Mouse (Mus musculus) CH12.LX (cell line): ENCODE data around the gene St6galnac4. TPM values are rescaled to one million over a fixed set of nuclear protein-coding genes. Genes with fewer than 3 reads are reported as not detected.

Source experiments
- DNase-seq: peaks from one replicate; pipeline ENCODE4 v3.0.0-alpha.2; 2013; ENCODE audit errors: extremely low read depth
- H3K27ac ChIP-seq: 2 replicates; pipeline ENCODE4 v1.5.1; 2012; ENCODE audit warnings: low read depth, mild to moderate bottlenecking, control low read depth, moderate library complexity; ENCODE audit not compliant: insufficient read depth
- H3K27me3 ChIP-seq: replicated peaks from 2 replicates; pipeline ENCODE3; 2012; ENCODE audit warnings: inconsistent platforms
- H3K36me3 ChIP-seq, 2 experiments: replicated peaks in 1 of 2; 2 replicates each; pipeline versions ENCODE3 to v1.6.1; 2012; ENCODE audit warnings: inconsistent platforms in 1 of 2, low read length in 1 of 2, mild to moderate bottlenecking in 1 of 2, mixed read lengths in 1 of 2, moderate library complexity in 1 of 2; ENCODE audit not compliant: control insufficient read depth in 1 of 2, insufficient read depth in 1 of 2
- H3K4me1 ChIP-seq, 2 experiments: 2 replicates each; pipeline ENCODE4 v1.6.1; 2012; ENCODE audit warnings: inconsistent platforms in 1 of 2, moderate library complexity in 1 of 2; ENCODE audit not compliant: insufficient read depth in 2 of 2, control insufficient read depth in 1 of 2
- H3K4me2 ChIP-seq: 2 replicates; pipeline ENCODE4 v1.6.1; 2012; ENCODE audit warnings: low read depth, mild to moderate bottlenecking, control low read depth; ENCODE audit not compliant: poor library complexity, insufficient read depth, severe bottlenecking
- H3K4me3 ChIP-seq, 3 experiments: fragments of 150-350 bp in 1 of 3; sonication (generic) in 1 of 3; replicated peaks in 1 of 3; 2 replicates each; pipeline versions ENCODE3 to v1.5.1; 2011 to 2012; ENCODE audit warnings: low read depth in 2 of 3, low read length in 2 of 3, mild to moderate bottlenecking in 2 of 3, moderate library complexity in 2 of 3, control low read depth in 1 of 3, improper control_type of control experiment in 1 of 3, inconsistent platforms in 1 of 3, mixed read lengths in 1 of 3; ENCODE audit not compliant: poor library complexity in 1 of 3
- H3K79me2 ChIP-seq: replicated peaks from 2 replicates; pipeline ENCODE4 v1.6.1; 2012; ENCODE audit warnings: mild to moderate bottlenecking, moderate library complexity; ENCODE audit not compliant: control insufficient read depth, poor library complexity, insufficient read depth, severe bottlenecking; ENCODE audit errors: extremely low read depth
- H3K9ac ChIP-seq: 2 replicates; pipeline ENCODE4 v1.6.1; 2012; ENCODE audit warnings: low read depth, mild to moderate bottlenecking, control low read depth, moderate library complexity; ENCODE audit not compliant: insufficient read depth
- H3K9me3 ChIP-seq: replicated peaks from 2 replicates; pipeline ENCODE3; 2012; ENCODE audit warnings: low read length, inconsistent platforms, mixed read lengths
- BHLHE40 ChIP-seq: IDR thresholded peaks from 2 replicates; pipeline ENCODE4 v1.6.1; 2011; ENCODE audit warnings: mild to moderate bottlenecking, low read depth, low read length, improper control_type of control experiment
- CHD2 ChIP-seq: IDR thresholded peaks from 2 replicates; pipeline ENCODE4 v1.6.1; 2011; ENCODE audit warnings: low read length, improper control_type of control experiment
- CTCF ChIP-seq, 2 experiments: IDR thresholded peaks in 1 of 2; conservative IDR thresholded peaks in 1 of 2; 2 replicates each; pipeline ENCODE4 v1.5.1; 2011 to 2012; ENCODE audit warnings: low read depth in 2 of 2, low read length in 2 of 2, improper control_type of control experiment in 1 of 2, inconsistent platforms in 1 of 2, mild to moderate bottlenecking in 1 of 2, moderate library complexity in 1 of 2
- HCFC1 ChIP-seq: IDR thresholded peaks from 2 replicates; pipeline ENCODE4 v1.6.1; 2012; ENCODE audit warnings: low read depth, mild to moderate bottlenecking, inconsistent platforms, low read length, improper control_type of control experiment
- IRF4 ChIP-seq: IDR thresholded peaks from 2 replicates; pipeline ENCODE4 v1.6.1; 2014; ENCODE audit warnings: low read depth, mild to moderate bottlenecking, inconsistent platforms, low read length, improper control_type of control experiment
- MXI1 ChIP-seq: IDR thresholded peaks from 2 replicates; pipeline ENCODE4 v1.6.1; 2011; ENCODE audit warnings: mild to moderate bottlenecking, low read depth, low read length, improper control_type of control experiment
- MYC ChIP-seq: IDR thresholded peaks from 2 replicates; pipeline ENCODE4 v1.6.1; 2011; ENCODE audit warnings: low read depth, mild to moderate bottlenecking, improper control_type of control experiment, low read length
- NELFE ChIP-seq: IDR thresholded peaks from 2 replicates; pipeline ENCODE4 v1.6.1; 2011; ENCODE audit warnings: low read depth, low read length, improper control_type of control experiment
- NRF1 ChIP-seq: IDR thresholded peaks from 2 replicates; pipeline ENCODE4 v1.6.1; 2014; ENCODE audit warnings: low read depth, mild to moderate bottlenecking, inconsistent platforms, low read length, improper control_type of control experiment, moderate library complexity
- PAX5 ChIP-seq: IDR thresholded peaks from 2 replicates; pipeline ENCODE4 v1.6.1; 2012; ENCODE audit warnings: low read length, inconsistent platforms, mixed read lengths
- POLR2AphosphoS2 ChIP-seq: IDR thresholded peaks from 2 replicates; pipeline ENCODE4 v1.6.1; 2011; ENCODE audit warnings: low read depth, low read length, improper control_type of control experiment
- RAD21 ChIP-seq: IDR thresholded peaks from 2 replicates; pipeline ENCODE4 v1.6.1; 2011; ENCODE audit warnings: low read depth, mild to moderate bottlenecking, low read length, improper control_type of control experiment, moderate library complexity
- RCOR1 ChIP-seq: conservative IDR thresholded peaks from 2 replicates; pipeline ENCODE4 v1.6.1; 2012; ENCODE audit warnings: low read depth, mild to moderate bottlenecking, inconsistent platforms, low read length, improper control_type of control experiment
- SMC3 ChIP-seq: IDR thresholded peaks from 2 replicates; pipeline ENCODE4 v1.6.1; 2011; ENCODE audit warnings: low read depth, low read length, improper control_type of control experiment
- TBP ChIP-seq: conservative IDR thresholded peaks from 2 replicates; pipeline ENCODE4 v1.6.1; 2011; ENCODE audit warnings: low read depth, low read length, improper control_type of control experiment
- USF1 ChIP-seq: IDR thresholded peaks from 2 replicates; pipeline ENCODE4 v1.6.1; 2014; ENCODE audit warnings: low read depth, mild to moderate bottlenecking, inconsistent platforms, low read length, improper control_type of control experiment
- ZKSCAN1 ChIP-seq: IDR thresholded peaks from 2 replicates; pipeline ENCODE4 v1.6.1; 2012; ENCODE audit warnings: low read depth, inconsistent platforms, low read length, improper control_type of control experiment, borderline replicate concordance
- dilution Hi-C: fragments of 300-500 bp; cut with MboI; formaldehyde crosslinking; loops from 2 replicates; pipeline ENCODE4 v1.14.3; 2020; ENCODE audit warnings: low sequenced_read_pairs; ENCODE audit not compliant: extremely low pct_unique_long_range_greater_than_20kb, extremely low pct_ligation_motif_present
- in situ Hi-C: fragments of 300-500 bp; cut with MboI; formaldehyde crosslinking; loops from 3 replicates; pipeline ENCODE4 v1.14.3; 2019; ENCODE audit warnings: low sequenced_read_pairs, low pct_ligation_motif_present, low pct_unique_long_range_greater_than_20kb, mixed read lengths
- polyA plus RNA-seq: library from polyadenylated mRNA; unstranded; fragments of >175 nt; gene quantifications from 2 replicates; pipeline ENCODE4 v1.2.1, GENCODE M21; 2012; ENCODE audit warnings: low read depth; ENCODE audit not compliant: insufficient read length
- total RNA-seq, 2 experiments: library from RNA; depleted of rRNA; stranded (reverse); fragments of 300-350 nt in 1 of 2; fragments of >200 nt in 1 of 2; gene quantifications; 2 replicates each; pipeline ENCODE4 v1.2.3; 2012 to 2014

Gene St6galnac4
- total and polyA plus RNA-seq, 3 experiments, result 51.9 to 81.7 (median 58.3) TPM

DNA sequence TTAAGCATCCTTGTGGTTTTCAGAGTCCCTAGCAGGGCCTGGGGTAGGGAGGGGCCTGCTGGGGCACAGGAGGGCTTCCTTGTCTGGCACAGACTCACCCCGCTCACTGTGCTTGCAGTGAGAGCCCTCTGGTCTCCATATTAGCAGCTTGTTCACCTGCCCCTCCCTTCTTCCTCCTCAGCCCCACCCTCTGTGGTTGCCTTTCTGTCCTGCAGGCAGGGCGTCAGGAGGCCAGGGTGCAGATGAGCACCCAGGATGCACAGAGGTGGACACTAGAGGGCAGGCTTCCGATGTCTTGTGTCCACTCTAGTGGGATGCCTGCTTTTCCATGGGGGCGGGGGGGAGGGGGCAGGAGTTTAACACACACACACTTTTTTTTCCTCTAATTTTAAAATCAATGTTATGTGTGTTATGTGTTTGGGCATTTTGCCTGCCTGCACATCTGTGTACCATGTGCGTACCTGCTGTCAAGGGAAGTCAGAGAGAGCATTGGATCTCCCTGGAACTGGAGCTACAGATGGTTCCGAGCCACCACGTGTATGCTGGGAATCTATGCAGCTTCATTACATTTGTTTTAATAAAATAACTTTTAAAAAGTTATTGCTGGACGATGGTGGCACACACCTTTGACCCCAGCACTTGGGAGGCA lies 14.6 kb downstream of the St6galnac4 start:
- peaks cover 20 to 44% of the 10 kb centered on the region in 2 experiments for H3K36me3 ChIP-seq
- H3K27ac ChIP-seq, result no peak overlapping the region
- TF ChIP-seq CTCF (conservative IDR thresholded peaks at IDR 0.05 in 1 of 2, IDR thresholded peaks at IDR 0.05 in 1 of 2; ENCODE audit: low read depth in 2 of 2, low read length in 2 of 2) (peak in 1 of 2 experiments; percentile 59; a peak in 2 of 4 replicates), NRF1 (no peak)
- TF ChIP-seq, all 38 proteins: peak for 1
- H3K4me3 ChIP-seq, result no peak overlapping the region
- no peak overlapping the region for H3K4me2 ChIP-seq
- in situ Hi-C loops, result no loop called here
- H3K9me3 ChIP-seq, result no peaks in the 10 kb centered on the region
- H3K9ac ChIP-seq, result no peak overlapping the region
- dilution Hi-C loops, result no loop called here
- DNase-seq, result peak; percentile 69
- no peaks in the 10 kb centered on the region for H3K79me2 ChIP-seq
- H3K27me3 ChIP-seq, result no peaks in the 10 kb centered on the region
- H3K4me1 ChIP-seq, result peaks cover 0 to 25% of the 10 kb centered on the region in 2 experiments; a peak in 2 of 4 replicates

DNA sequence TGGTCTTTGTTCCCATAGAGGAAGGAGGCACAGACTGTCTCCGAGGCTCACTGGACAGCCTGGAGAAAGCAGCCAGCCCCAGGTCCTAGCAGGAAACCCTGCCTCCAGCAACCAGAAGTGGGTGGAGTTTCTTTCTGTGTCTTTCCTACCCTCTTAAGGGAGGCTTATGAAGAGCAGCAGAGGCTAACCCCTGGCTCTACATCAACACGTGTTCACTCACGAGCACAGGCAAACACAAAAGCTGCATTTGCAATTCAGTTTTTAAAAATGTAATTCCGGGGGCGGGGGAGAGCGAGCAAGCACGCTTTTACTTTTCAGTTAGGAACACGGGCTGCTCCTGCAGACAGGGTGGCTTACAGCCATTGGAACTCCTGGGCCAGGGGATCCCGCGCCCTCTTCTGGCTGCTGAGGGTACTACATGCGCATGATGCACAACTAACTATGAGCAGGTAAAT lies 15.7 kb downstream of the St6galnac4 start:
- Histone ChIP-seq H3K27me3 (no peaks in the 10 kb centered on the region), H3K79me2 (no peaks in the 10 kb centered on the region), H3K4me1 (peaks cover 0 to 26% of the 10 kb centered on the region in 2 experiments; a peak in 2 of 4 replicates), H3K27ac (no peak overlapping the region), H3K9me3 (no peaks in the 10 kb centered on the region), H3K36me3 (peaks cover 10 to 33% of the 10 kb centered on the region in 2 experiments), H3K9ac (no peak overlapping the region), H3K4me2 (no peak overlapping the region), H3K4me3 (no peak overlapping the region)
- peak; percentile 76 to 79 for TF ChIP-seq CTCF (conservative IDR thresholded peaks at IDR 0.05 in 1 of 2, IDR thresholded peaks at IDR 0.05 in 1 of 2; ENCODE audit: low read depth in 2 of 2, low read length in 2 of 2)
- 0 out of 2 replicates have a peak, but pooled peaks have one; percentile 8 for TF ChIP-seq NELFE
- peak; percentile 35 for TF ChIP-seq RAD21
- peak; percentile 20; the same call in 1 of the 2 replicates for TF ChIP-seq MYC
- TF ChIP-seq IRF4, result no peak
- 0 out of 2 replicates have a peak, but pooled peaks have one; percentile 18 for TF ChIP-seq HCFC1
- TF ChIP-seq BHLHE40, result no peak
- TF ChIP-seq SMC3, result peak; percentile 66
- DNase-seq, result peak; percentile 77
- in situ Hi-C loops, result no loop called here
- dilution Hi-C loops, result no loop called here

DNA sequence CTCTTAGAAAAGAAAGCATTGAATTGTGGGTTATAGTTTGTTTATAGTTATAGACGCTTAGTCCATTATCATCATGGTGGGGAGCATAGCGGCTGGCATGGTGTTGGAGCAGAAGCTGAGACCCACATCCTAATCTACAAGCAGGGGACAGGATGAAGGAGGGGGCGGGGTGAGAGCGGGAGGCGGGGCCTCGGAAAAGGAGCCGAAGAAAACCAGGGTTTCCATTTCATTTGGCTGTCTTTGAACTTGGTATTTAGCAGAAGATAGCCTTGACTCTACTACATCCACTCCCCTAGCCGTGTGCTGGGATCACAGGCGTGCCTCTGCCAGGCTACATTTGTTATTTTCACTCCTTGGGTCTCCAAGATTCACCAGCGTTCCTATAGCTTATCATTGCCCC lies 17.7 kb downstream of the St6galnac4 start:
- H3K4me3 ChIP-seq, result no peak overlapping the region
- no peaks in the 10 kb centered on the region for H3K27me3 ChIP-seq
- no peaks in the 10 kb centered on the region for H3K9me3 ChIP-seq
- H3K79me2 ChIP-seq, result no peaks in the 10 kb centered on the region
- peaks cover 3 to 37% of the 10 kb centered on the region in 2 experiments; a peak in 2 of 4 replicates for H3K4me1 ChIP-seq
- H3K4me2 ChIP-seq, result no peak overlapping the region
- DNase-seq, result no peak
- H3K36me3 ChIP-seq, result peaks cover 0 to 13% of the 10 kb centered on the region in 2 experiments
- H3K27ac ChIP-seq, result no peak overlapping the region
- dilution Hi-C loops, result no loop called here
- TF ChIP-seq POLR2AphosphoS2 (no peak), MXI1 (no peak), PAX5 (no peak), USF1 (no peak), CHD2 (no peak), RCOR1 (no peak), ZKSCAN1 (no peak), NELFE (no peak), TBP (no peak)
- in situ Hi-C loops, result no loop called here
- no peak overlapping the region for H3K9ac ChIP-seq
